In the genomic region with DNA sequence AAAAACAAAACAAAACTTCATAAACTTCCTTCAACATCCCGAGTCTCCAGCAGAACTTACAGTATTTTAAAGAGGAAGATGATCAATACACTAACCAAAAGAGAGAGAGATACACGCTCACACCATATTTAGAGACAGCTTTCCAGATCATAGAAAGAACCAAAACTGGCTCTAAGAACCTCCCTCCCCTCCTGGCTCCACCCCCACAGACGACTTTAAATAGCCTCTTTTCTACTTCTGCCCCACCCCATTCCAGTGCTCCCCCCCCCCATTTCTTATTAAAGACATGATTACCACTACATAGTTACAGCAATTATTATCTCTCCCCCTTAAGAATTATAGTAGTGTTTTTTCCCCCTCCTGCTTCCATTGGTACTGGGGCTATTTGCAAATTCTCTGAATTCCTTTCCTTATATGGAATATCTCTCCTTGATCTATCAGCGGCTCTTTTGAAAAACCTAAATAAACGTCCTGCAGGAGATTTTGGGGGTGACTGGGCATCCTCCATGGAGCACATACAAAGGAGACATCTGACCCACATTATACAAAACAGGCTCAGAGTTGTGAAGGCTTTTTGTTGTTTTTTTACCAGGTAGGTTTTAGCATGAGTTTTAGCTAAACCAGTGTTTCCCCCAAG, we compare ENCODE assay signal across 12 mouse cellular contexts. TPM values are rescaled to one million over a fixed set of nuclear protein-coding genes. Genes with fewer than 3 reads are reported as not detected.
A peak's percentile ranks its signal among the peaks of the same experiment; 100 is the strongest.
DNase-seq lines count a peak whose midpoint lies in the region; ATAC-seq and TF ChIP-seq lines count a peak whose summit lies in the region.
"Had no signal": no experiment of that assay in that cellular context is flagged by ENCODE, and none has a peak within 500 bp of the region (broad histone marks: within the 10 kb centered on the region; RNA-seq: fewer than 3 reads in every experiment).

No protein-coding gene starts in this region.

- peaks cover 74% of the 10 kb centered on the region for H3K79me2 ChIP-seq in myocyte (ENCODE audit: control insufficient read depth, insufficient read depth)

- H3K9me3 ChIP-seq in forebrain, embryonic 10.5 days: no peaks in the 10 kb centered on the region
- H3K9me3 ChIP-seq in forebrain, embryonic 14.5 days (replicated peaks; ENCODE audit: control insufficient read depth, low read length): no peaks in the 10 kb centered on the region
- no peaks in the 10 kb centered on the region for H3K9me3 ChIP-seq in kidney, postnatal 0 days (replicated peaks; ENCODE audit: low read length)
- H3K9me3 ChIP-seq in embryonic facial prominence, embryonic 14.5 days (ENCODE audit: control insufficient read depth, low read length): no peaks in the 10 kb centered on the region
- no peaks in the 10 kb centered on the region for H3K9me3 ChIP-seq in midbrain, postnatal 0 days (ENCODE audit: low read length)
- H3K9me3 ChIP-seq: forebrain, embryonic 13.5 days had no signal

- H3K27ac ChIP-seq in forebrain, embryonic 10.5 days: peak overlapping the region; percentile 89
- no peak overlapping the region for H3K27ac ChIP-seq in forebrain, embryonic 14.5 days (ENCODE audit: low read depth, low read length)
- peak overlapping the region; percentile 54; the same call in 1 of the 2 replicates for H3K27ac ChIP-seq in kidney, postnatal 0 days
- H3K27ac ChIP-seq in embryonic facial prominence, embryonic 14.5 days (replicated peaks; ENCODE audit: low read depth, low read length): peak overlapping the region; percentile 86
- H3K27ac ChIP-seq in midbrain, postnatal 0 days (ENCODE audit: low read depth, low read length): no peak overlapping the region
- H3K27ac ChIP-seq: forebrain, embryonic 13.5 days; liver, embryonic 14.5 days had no signal

- ATAC-seq in forebrain, embryonic 14.5 days: no peak
- no peak for ATAC-seq in kidney, postnatal 0 days (replicated peaks; ENCODE audit: low FRiP score, low read depth)
- no peak for ATAC-seq in embryonic facial prominence, embryonic 14.5 days (ENCODE audit: low read depth)
- no peak for ATAC-seq in midbrain, postnatal 0 days (ENCODE audit: low FRiP score)
- ATAC-seq: forebrain, embryonic 13.5 days had no signal

- no peak for TF ChIP-seq CTCF in kidney, postnatal 0 days (IDR thresholded peaks at IDR 0.05; ENCODE audit: low read depth)
- no peak for TF ChIP-seq CTCF in midbrain, postnatal 0 days (IDR thresholded peaks at IDR 0.05)

- H3ac ChIP-seq in myocyte (ENCODE audit: control insufficient read depth, insufficient read length): no peak overlapping the region

- WGBS in forebrain, embryonic 10.5 days: 7% methylated on average over 5 of the region's 5 CpGs
- WGBS in forebrain, embryonic 14.5 days: 7% methylated on average over 5 of the region's 5 CpGs
- 16% methylated on average over 5 of the region's 5 CpGs for WGBS in kidney, postnatal 0 days
- WGBS in embryonic facial prominence, embryonic 14.5 days: 4% methylated on average over 5 of the region's 5 CpGs
- WGBS in midbrain, postnatal 0 days: 18% methylated on average over 5 of the region's 5 CpGs

- no peaks in the 10 kb centered on the region for H3K36me3 ChIP-seq in forebrain, embryonic 10.5 days (replicated peaks)
- H3K36me3 ChIP-seq in forebrain, embryonic 14.5 days (ENCODE audit: control insufficient read depth, insufficient read depth, low read length): no peaks in the 10 kb centered on the region
- no peaks in the 10 kb centered on the region for H3K36me3 ChIP-seq in kidney, postnatal 0 days (ENCODE audit: insufficient read depth, low read length)
- peaks cover 3% of the 10 kb centered on the region; the same call in 1 of the 2 replicates for H3K36me3 ChIP-seq in embryonic facial prominence, embryonic 14.5 days (ENCODE audit: control insufficient read depth, insufficient read depth, low read length)
- H3K36me3 ChIP-seq in myocyte (ENCODE audit: control insufficient read depth, insufficient read depth): peaks cover 10% of the 10 kb centered on the region
- no peaks in the 10 kb centered on the region for H3K36me3 ChIP-seq in midbrain, postnatal 0 days (ENCODE audit: insufficient read depth, low read length)

- no peak for TF ChIP-seq POLR2A in myocyte (IDR thresholded peaks at IDR 0.05; ENCODE audit: insufficient read length, low read depth)

- no peak for DNase-seq in forebrain, embryonic 10.5 days (ENCODE audit: extremely low spot score, low spot score)
- DNase-seq in forebrain, embryonic 14.5 days (ENCODE audit: low spot score): no peak
- peak; percentile 79 for DNase-seq in kidney, postnatal 0 days (ENCODE audit: low spot score)
- DNase-seq in kidney, adult 11 months: no peak
- DNase-seq in embryonic facial prominence, embryonic 14.5 days (ENCODE audit: low spot score): no peak
- no peak for DNase-seq in midbrain, postnatal 0 days (ENCODE audit: low spot score)
- DNase-seq in layer of hippocampus, adult 9-10 months (ENCODE audit: low spot score): no peak
- DNase-seq: cerebellum, adult 11-12 months; kidney, adult 9 months had no signal

- peaks cover 93% of the 10 kb centered on the region for H3K4me1 ChIP-seq in forebrain, embryonic 10.5 days
- H3K4me1 ChIP-seq in forebrain, embryonic 14.5 days (ENCODE audit: control insufficient read depth, insufficient read depth, low read length): peaks cover 30% of the 10 kb centered on the region
- H3K4me1 ChIP-seq in kidney, postnatal 0 days (replicated peaks; ENCODE audit: insufficient read depth, low read length): peaks cover 33% of the 10 kb centered on the region
- H3K4me1 ChIP-seq in embryonic facial prominence, embryonic 14.5 days (ENCODE audit: control insufficient read depth, insufficient read depth, low read length): peaks cover 18% of the 10 kb centered on the region
- H3K4me1 ChIP-seq in midbrain, postnatal 0 days (ENCODE audit: insufficient read depth, low read length): peaks cover 25% of the 10 kb centered on the region

- peaks cover 44% of the 10 kb centered on the region for H3K27me3 ChIP-seq in forebrain, embryonic 10.5 days (ENCODE audit: poor library complexity, severe bottlenecking)
- peaks cover 34% of the 10 kb centered on the region for H3K27me3 ChIP-seq in forebrain, embryonic 14.5 days (replicated peaks; ENCODE audit: control insufficient read depth, insufficient read depth, low read length)
- no peaks in the 10 kb centered on the region for H3K27me3 ChIP-seq in kidney, postnatal 0 days (ENCODE audit: insufficient read depth, low read length)
- no peaks in the 10 kb centered on the region for H3K27me3 ChIP-seq in embryonic facial prominence, embryonic 14.5 days (replicated peaks; ENCODE audit: control insufficient read depth, insufficient read depth, low read length)
- no peaks in the 10 kb centered on the region for H3K27me3 ChIP-seq in myocyte (ENCODE audit: control insufficient read depth, insufficient read depth, insufficient read length)
- H3K27me3 ChIP-seq in midbrain, postnatal 0 days (ENCODE audit: insufficient read depth, low read length): peaks cover 13% of the 10 kb centered on the region

- no peak overlapping the region for H3K4me2 ChIP-seq in forebrain, embryonic 14.5 days (ENCODE audit: low read length)
- peak overlapping the region; percentile 87 for H3K4me2 ChIP-seq in kidney, postnatal 0 days (ENCODE audit: low read length)
- peak overlapping the region; percentile 83 for H3K4me2 ChIP-seq in embryonic facial prominence, embryonic 14.5 days (ENCODE audit: low read depth, low read length)
- H3K4me2 ChIP-seq in myocyte (ENCODE audit: low read depth): peak overlapping the region; percentile 90
- H3K4me2 ChIP-seq in midbrain, postnatal 0 days (ENCODE audit: low read depth, low read length, poor library complexity, severe bottlenecking): no peak overlapping the region

- H3K9ac ChIP-seq in forebrain, embryonic 14.5 days (ENCODE audit: low read length): no peak overlapping the region
- no peak overlapping the region for H3K9ac ChIP-seq in kidney, postnatal 0 days (ENCODE audit: low read depth, low read length)
- peak overlapping the region; percentile 82 for H3K9ac ChIP-seq in embryonic facial prominence, embryonic 14.5 days (ENCODE audit: low read depth, low read length)
- no peak overlapping the region for H3K9ac ChIP-seq in midbrain, postnatal 0 days (replicated peaks; ENCODE audit: low read length, poor library complexity, severe bottlenecking)
- H3K9ac ChIP-seq: forebrain, embryonic 13.5 days; liver, embryonic 14.5 days had no signal

- peak overlapping the region; percentile 76 for H3K4me3 ChIP-seq in forebrain, embryonic 10.5 days
- H3K4me3 ChIP-seq in forebrain, embryonic 14.5 days (ENCODE audit: low read depth, low read length): no peak overlapping the region
- H3K4me3 ChIP-seq in kidney, postnatal 0 days (replicated peaks; ENCODE audit: low read depth, low read length): peak overlapping the region; percentile 75
- peak overlapping the region; percentile 73 for H3K4me3 ChIP-seq in embryonic facial prominence, embryonic 14.5 days (ENCODE audit: low read depth, low read length)
- H3K4me3 ChIP-seq in myocyte: peak overlapping the region; percentile 99
- H3K4me3 ChIP-seq in midbrain, postnatal 0 days (ENCODE audit: low read depth, low read length): no peak overlapping the region
- H3K4me3 ChIP-seq: forebrain, embryonic 13.5 days had no signal

TF ChIP-seq in myocyte, 11 proteins besides CTCF, POLR2A, EP300 and RAD21:
- TF ChIP-seq MYOG (IDR thresholded peaks at IDR 0.05; ENCODE audit: control insufficient read depth in 1 of 3, insufficient read depth in 1 of 3, insufficient read length in 2 of 3, low read depth in 2 of 3) (no peak), REST (IDR thresholded peaks at IDR 0.05; ENCODE audit: insufficient read depth, insufficient read length) (no peak), CEBPB (IDR thresholded peaks at IDR 0.05; ENCODE audit: insufficient read depth, poor library complexity, severe bottlenecking) (no peak), TCF12 (IDR thresholded peaks at IDR 0.05; ENCODE audit: insufficient read depth, poor library complexity, severe bottlenecking) (no peak), POLR2AphosphoS2 (IDR thresholded peaks at IDR 0.05; ENCODE audit: insufficient read length, low read depth) (no peak), SRF (IDR thresholded peaks at IDR 0.05; ENCODE audit: control insufficient read depth, insufficient read length, low read depth) (no peak), MYOD1 (IDR thresholded peaks at IDR 0.05; ENCODE audit: control insufficient read depth in 1 of 3, insufficient read length in 2 of 3, low read depth in 2 of 3) (no peak), E2F4 (IDR thresholded peaks at IDR 0.05; ENCODE audit: insufficient read depth) (no peak), TCF3 (IDR thresholded peaks at IDR 0.05; ENCODE audit: insufficient read length, low read depth) (no peak)

RNA-seq across cellular contexts. Expression of a gene that starts 3.1 kb away (rescaled TPM):
- 334 and 342 TPM in 2 replicates for polyA plus RNA-seq in forebrain, embryonic 10.5 days (2016; fragmentation: Nextera tagmentation; extraction: Ambion mirVana)
- polyA plus RNA-seq in forebrain, embryonic 14.5 days (2014; fragmentation: Nextera tagmentation; extraction: Ambion mirVana): 104 and 126 TPM in 2 replicates
- 577 and 637 TPM in 2 replicates for polyA plus RNA-seq in kidney, postnatal 0 days (2015; fragmentation: Nextera tagmentation; extraction: Ambion mirVana)
- 985 and 1,264 TPM in 2 replicates for polyA plus RNA-seq in embryonic facial prominence, embryonic 14.5 days (2014; fragmentation: Nextera tagmentation; extraction: Ambion mirVana)
- polyA plus RNA-seq in myocyte (2012; fragmentation: generic; extraction: Trizol): 1,921 TPM
- 124 and 147 TPM in 2 replicates for total RNA-seq in midbrain, postnatal 0 days (2014; rRNA removed)
- 162 and 177 TPM in 2 replicates for polyA plus RNA-seq in midbrain, postnatal 0 days (2015; fragmentation: Nextera tagmentation; extraction: Ambion mirVana)

Comparison
In these comparisons a context has a peak if more than half of its experiments do, and no peak if none do; other contexts are left out.
1. H3K27ac ChIP-seq: peak in forebrain, embryonic 10.5 days (single experiment), kidney, postnatal 0 days (single experiment) and embryonic facial prominence, embryonic 14.5 days (single experiment); none in forebrain, embryonic 14.5 days (single experiment) and midbrain, postnatal 0 days (single experiment).
2. H3K4me3 ChIP-seq: peak in forebrain, embryonic 10.5 days (single experiment), kidney, postnatal 0 days (single experiment), embryonic facial prominence, embryonic 14.5 days (single experiment) and myocyte (single experiment); none in forebrain, embryonic 14.5 days (single experiment) and midbrain, postnatal 0 days (single experiment).
3. H3K4me2 ChIP-seq: peak in kidney, postnatal 0 days (single experiment), embryonic facial prominence, embryonic 14.5 days (single experiment) and myocyte (single experiment); none in forebrain, embryonic 14.5 days (single experiment) and midbrain, postnatal 0 days (single experiment).